Mouse (Mus musculus) bone marrow macrophage, adult 2 months (primary cell): ENCODE results near the gene 5730596B20Rik.

Source experiments
- CTCF ChIP-seq: IDR thresholded peaks from 2 replicates; pipeline ENCODE4 v1.5.1; 2012; ENCODE audit warnings: low read depth, mild to moderate bottlenecking, low read length, moderate library complexity
- POLR2A ChIP-seq: IDR thresholded peaks from 2 replicates; pipeline ENCODE4 v1.6.1; 2012; ENCODE audit warnings: mild to moderate bottlenecking, low read depth, low read length, borderline replicate concordance

- no peak for TF ChIP-seq CTCF
- TF ChIP-seq POLR2A = no peak
Observed at GRCm38 (mm10) chr6:52207684-52207976, 30.3 kb downstream of the 5730596B20Rik start.
